Mouse (Mus musculus) embryonic facial prominence, embryonic 11.5 days (tissue): ENCODE measurements around the gene Rxra. TPM values are rescaled to one million over a fixed set of nuclear protein-coding genes. Genes with fewer than 3 reads are reported as not detected.

Source experiments
- ATAC-seq: fragments of 200-750 bp; cut with Nextera tagmentation; replicated peaks from 2 replicates; pipeline ENCODE4 v1.8.0; 2017; ENCODE audit warnings: low read depth; ENCODE audit not compliant: insufficient number of reproducible peaks, low FRiP score, low TSS enrichment
- DNase-seq: peaks from one replicate; pipeline ENCODE4 v3.0.0-alpha.2; 2015; ENCODE audit warnings: low spot score
- H3K27ac ChIP-seq: fragments of 300-500 bp; sonication (generic); replicated peaks from 2 replicates; pipeline ENCODE4 v1.5.1; 2014; ENCODE audit warnings: mild to moderate bottlenecking, low read depth, low read length, control low read depth
- H3K27me3 ChIP-seq: fragments of 300-500 bp; sonication (generic); 2 replicates; pipeline ENCODE4 v1.6.1; 2014; ENCODE audit warnings: mild to moderate bottlenecking, low read length, moderate library complexity, mixed read lengths; ENCODE audit not compliant: control insufficient read depth, insufficient read depth
- H3K36me3 ChIP-seq: fragments of 300-500 bp; sonication (generic); replicated peaks from 2 replicates; pipeline ENCODE4 v1.6.1; 2014; ENCODE audit warnings: low read depth, mild to moderate bottlenecking, low read length, moderate library complexity, mixed read lengths; ENCODE audit not compliant: control insufficient read depth, insufficient read depth
- H3K4me1 ChIP-seq: fragments of 300-500 bp; sonication (generic); 2 replicates; pipeline ENCODE4 v1.6.1; 2014; ENCODE audit warnings: low read length, mixed read lengths; ENCODE audit not compliant: control insufficient read depth, insufficient read depth
- H3K4me2 ChIP-seq: fragments of 300-500 bp; sonication (generic); 2 replicates; pipeline ENCODE4 v1.6.1; 2014; ENCODE audit warnings: low read depth, mild to moderate bottlenecking, control low read depth, low read length, moderate library complexity
- H3K4me3 ChIP-seq: fragments of 300-500 bp; sonication (generic); 2 replicates; pipeline ENCODE4 v1.5.1; 2014; ENCODE audit warnings: low read depth, low read length, control low read depth
- H3K9ac ChIP-seq: fragments of 300-500 bp; sonication (generic); replicated peaks from 2 replicates; pipeline ENCODE4 v1.6.1; 2014; ENCODE audit warnings: mild to moderate bottlenecking, control low read depth, low read length
- H3K9me3 ChIP-seq: fragments of 300-500 bp; sonication (generic); replicated peaks from 2 replicates; pipeline ENCODE4 v1.6.1; 2016; ENCODE audit warnings: mild to moderate bottlenecking, low read length, inconsistent platforms, mixed read lengths; ENCODE audit not compliant: control insufficient read depth
- WGBS: fragments of 180-500 bp; shearing (Covaris S2); extraction: QIAGEN DNeasy Blood & Tissue Kit; methylation state at CpG from one replicate; pipeline ENCODE4 v1.1.7; 2014; 5-methylcytosine and 5-hydroxymethylcytosine counted together
- polyA plus RNA-seq: library from polyadenylated mRNA; unstranded; fragments of >200 nt; fragmentation: Nextera tagmentation; extraction: Ambion mirVana; gene quantifications from 2 replicates; pipeline ENCODE4 v1.2.1, GENCODE M21; 2014

Gene Rxra
- polyA plus RNA-seq, 1 experiment from 2014 or later = 7.6 TPM

DNA sequence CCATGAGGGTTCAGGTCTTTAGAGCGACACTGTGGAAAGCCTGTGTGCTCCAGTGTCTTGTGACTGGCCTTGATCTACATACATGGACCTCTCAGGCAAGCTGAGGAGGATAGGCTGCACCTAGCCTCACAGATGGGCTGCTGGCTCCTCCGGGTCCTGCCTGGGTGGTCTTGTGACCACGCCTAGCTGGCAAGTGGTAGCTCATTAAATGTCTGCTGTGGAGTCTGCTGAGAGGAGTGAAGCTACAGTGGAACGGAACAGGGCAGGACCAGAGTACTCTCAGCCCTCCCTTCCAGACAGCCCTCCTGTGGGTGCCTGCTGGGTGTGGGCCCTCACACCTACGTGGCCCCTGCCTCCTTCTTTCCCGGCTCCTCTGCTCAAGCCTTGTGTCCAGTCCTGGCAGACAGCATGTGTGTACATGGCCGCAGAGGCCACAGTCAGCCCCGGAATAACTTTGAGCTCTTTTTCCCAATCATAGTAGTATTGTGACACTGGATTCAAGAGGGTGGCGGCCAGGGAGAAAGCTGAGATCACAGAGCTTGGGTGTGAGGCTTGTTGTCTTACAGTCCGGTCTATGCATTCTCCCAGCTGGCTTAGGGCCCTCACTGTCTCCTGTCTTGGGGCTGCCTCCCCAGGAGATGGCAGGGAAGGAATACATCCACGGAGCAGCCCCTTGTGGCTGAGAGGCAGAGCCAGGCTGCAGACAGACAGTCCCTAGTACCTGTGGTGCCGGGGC, 74.3 kb downstream of the Rxra start:
- no peaks in the 10 kb centered on the region for H3K9me3 ChIP-seq
- H3K36me3 ChIP-seq = peaks cover 5% of the 10 kb centered on the region
- no peak overlapping the region for H3K9ac ChIP-seq
- H3K27me3 ChIP-seq = no peaks in the 10 kb centered on the region
- ATAC-seq (no peak), DNase-seq (no peak)
- WGBS = 78% methylated on average over 12 of the region's 12 CpGs
- H3K27ac ChIP-seq = no peak overlapping the region
- H3K4me2 ChIP-seq = no peak overlapping the region
- H3K4me3 ChIP-seq = no peak overlapping the region
- H3K4me1 ChIP-seq = peaks cover 4% of the 10 kb centered on the region

DNA sequence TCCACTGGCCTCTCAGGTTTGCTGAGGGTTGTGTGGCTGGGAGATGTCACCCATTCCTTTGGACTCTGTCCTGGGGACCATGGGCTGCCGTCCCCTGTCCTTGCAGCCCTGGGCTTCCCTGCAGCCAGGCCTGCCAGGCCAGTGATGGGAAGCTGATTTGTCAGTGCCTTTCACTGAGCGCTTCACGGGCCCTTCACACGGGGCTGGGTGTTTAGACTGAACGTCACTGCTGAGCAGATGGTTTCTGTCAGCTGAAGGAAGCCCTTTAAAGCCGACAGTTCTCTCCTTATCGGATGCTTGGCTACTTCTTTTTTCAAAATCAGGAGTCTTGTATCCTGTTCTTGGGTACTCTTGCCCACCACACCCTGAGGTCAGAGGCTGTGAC, 74.9 kb downstream of the Rxra start:
- no peak for ATAC-seq
- Histone ChIP-seq H3K27me3 (no peaks in the 10 kb centered on the region), H3K36me3 (peaks cover 5% of the 10 kb centered on the region), H3K9ac (no peak overlapping the region), H3K4me1 (no peaks in the 10 kb centered on the region), H3K27ac (no peak overlapping the region), H3K4me3 (no peak overlapping the region), H3K9me3 (no peaks in the 10 kb centered on the region), H3K4me2 (no peak overlapping the region)
- 70% methylated on average over 7 of the region's 7 CpGs for WGBS
- no peak for DNase-seq

DNA sequence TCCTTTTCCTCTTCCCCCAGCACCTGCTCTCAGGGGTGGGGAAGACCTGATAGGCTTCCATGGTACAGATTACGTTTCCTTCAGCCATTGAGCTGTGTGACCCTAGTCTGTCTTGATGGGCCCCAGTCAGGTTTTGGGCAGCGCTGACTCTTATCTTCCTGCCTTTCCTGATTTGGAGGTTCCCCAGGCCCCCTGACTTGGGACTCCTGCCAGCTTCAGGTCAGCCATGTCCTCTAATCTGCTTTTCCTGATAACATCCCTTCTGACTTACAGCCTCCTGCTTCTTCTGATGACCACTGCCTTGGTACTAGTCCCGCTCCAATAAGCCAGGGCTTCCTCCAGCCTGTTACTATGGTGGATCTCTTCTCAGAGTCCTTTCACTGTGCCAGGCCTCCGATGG, 75.6 kb downstream of the Rxra start:
- Histone ChIP-seq H3K36me3 (peaks cover 5% of the 10 kb centered on the region), H3K27ac (no peak overlapping the region), H3K4me2 (no peak overlapping the region), H3K9ac (no peak overlapping the region), H3K4me3 (no peak overlapping the region), H3K9me3 (no peaks in the 10 kb centered on the region), H3K4me1 (no peaks in the 10 kb centered on the region), H3K27me3 (no peaks in the 10 kb centered on the region)
- 92% methylated on average over 4 of the region's 4 CpGs for WGBS
- DNase-seq (no peak), ATAC-seq (no peak)

DNA sequence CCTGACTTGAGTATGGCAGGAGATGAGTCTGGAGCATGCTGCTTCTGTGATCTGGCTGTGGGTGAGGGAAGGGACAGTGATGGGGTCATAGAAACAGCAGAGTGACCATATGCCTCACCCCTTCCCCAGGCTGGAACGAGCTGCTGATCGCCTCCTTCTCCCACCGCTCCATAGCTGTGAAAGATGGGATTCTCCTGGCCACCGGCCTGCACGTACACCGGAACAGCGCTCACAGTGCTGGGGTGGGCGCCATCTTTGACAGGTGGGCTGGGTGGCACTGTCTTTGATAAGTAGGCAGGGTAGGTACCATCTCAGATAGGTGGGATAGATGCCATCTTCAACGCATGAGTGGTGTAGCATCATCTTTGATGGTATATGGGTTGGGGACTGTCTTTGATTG, 77.9 kb downstream of the Rxra start:
- peaks cover 5% of the 10 kb centered on the region for H3K36me3 ChIP-seq
- peaks cover 1% of the 10 kb centered on the region for H3K4me1 ChIP-seq
- H3K9me3 ChIP-seq = no peaks in the 10 kb centered on the region
- no peak overlapping the region for H3K4me2 ChIP-seq
- no peaks in the 10 kb centered on the region for H3K27me3 ChIP-seq
- no peak overlapping the region for H3K4me3 ChIP-seq
- no peak overlapping the region for H3K9ac ChIP-seq
- WGBS = 96% methylated on average over 9 of the region's 9 CpGs
- no peak for DNase-seq
- no peak overlapping the region for H3K27ac ChIP-seq
- no peak for ATAC-seq

DNA sequence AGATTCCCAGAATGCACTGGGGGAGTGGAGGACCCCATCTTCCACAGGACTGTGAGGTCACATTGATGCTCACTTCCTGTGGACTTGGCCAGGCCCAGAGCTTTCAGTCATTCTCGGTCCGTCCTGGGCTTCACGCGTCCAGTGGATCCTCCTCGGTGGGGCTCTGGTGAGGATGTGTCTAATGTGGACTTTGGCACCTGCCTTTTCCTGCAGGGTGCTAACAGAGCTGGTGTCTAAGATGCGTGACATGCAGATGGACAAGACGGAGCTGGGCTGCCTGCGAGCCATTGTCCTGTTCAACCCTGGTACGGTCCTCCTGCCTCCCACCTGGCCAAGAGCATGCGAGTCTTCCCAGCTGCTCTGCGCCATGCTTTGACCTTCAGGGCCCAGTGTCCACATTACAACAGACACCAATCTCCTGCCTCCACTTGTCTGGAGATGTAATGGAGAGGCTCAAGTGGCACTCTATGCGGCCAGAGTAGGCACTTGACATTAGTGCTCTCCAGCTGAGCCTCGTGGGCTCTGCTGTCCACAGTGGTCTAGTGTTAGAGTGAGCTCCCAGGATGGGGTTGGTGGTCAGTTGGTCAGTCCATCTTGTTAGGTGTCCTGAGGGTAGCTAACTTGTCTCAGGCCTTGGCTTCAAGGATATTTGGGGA, 79.9 kb downstream of the Rxra start:
- DNase-seq (no peak), ATAC-seq (no peak)
- Histone ChIP-seq H3K27ac (no peak overlapping the region), H3K27me3 (no peaks in the 10 kb centered on the region), H3K9me3 (no peaks in the 10 kb centered on the region), H3K4me3 (no peak overlapping the region), H3K36me3 (peaks cover 2% of the 10 kb centered on the region; the same call in 1 of the 2 replicates), H3K4me1 (peaks cover 5% of the 10 kb centered on the region), H3K9ac (no peak overlapping the region), H3K4me2 (no peak overlapping the region)
- 91% methylated on average over 13 of the region's 13 CpGs for WGBS

DNA sequence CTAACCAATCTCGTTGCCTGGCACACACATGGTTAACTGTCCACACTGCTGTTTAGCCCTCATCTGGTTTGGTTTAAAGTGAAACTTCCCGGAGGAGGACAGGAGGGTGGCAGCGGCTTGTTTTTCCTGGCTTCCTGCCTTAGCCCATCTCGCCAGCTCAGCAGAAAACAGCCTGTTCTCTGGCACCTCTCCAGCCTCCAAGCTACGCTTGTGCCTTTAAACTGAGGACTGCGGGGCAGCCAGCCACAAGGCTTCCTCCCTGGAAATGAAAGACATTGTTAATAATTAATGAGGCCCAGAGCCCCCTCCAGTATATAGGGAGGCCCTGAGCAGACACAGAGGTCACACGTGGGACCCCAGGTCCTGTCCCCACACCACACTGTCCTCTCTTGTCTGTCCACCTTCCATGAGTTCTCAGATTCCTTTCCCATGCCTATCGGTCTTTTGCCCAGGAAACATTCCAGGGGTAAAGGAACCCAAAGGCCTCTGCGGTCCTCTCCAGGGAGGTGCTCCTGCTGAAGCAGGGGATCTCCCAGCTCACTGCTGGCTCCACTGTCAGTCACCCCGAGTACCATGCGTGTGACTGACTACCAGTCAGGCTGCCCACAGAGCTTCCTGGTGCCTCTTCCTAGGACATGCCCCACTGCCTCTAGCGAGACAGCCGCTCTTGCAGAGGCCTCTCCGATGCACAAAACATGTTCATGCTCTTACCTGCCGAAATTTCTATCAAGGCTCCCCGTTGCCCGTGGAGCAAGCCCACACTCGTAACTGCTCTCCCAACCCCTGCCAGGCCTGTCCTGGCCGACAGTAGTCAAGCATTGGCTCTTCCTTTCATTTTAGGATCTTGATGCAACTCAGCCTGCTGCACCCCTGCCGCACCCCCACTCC, 82.4 kb downstream of the Rxra start:
- H3K4me1 ChIP-seq = peaks cover 7% of the 10 kb centered on the region
- no peak overlapping the region for H3K4me2 ChIP-seq
- 37% methylated on average over 20 of the region's 20 CpGs for WGBS
- DNase-seq (peak; percentile 82), ATAC-seq (peak; percentile 61)
- no peaks in the 10 kb centered on the region for H3K27me3 ChIP-seq
- peak overlapping the region; percentile 78 for H3K27ac ChIP-seq
- peaks cover 2% of the 10 kb centered on the region; the same call in 1 of the 2 replicates for H3K36me3 ChIP-seq
- H3K9ac ChIP-seq = no peak overlapping the region
- no peak overlapping the region for H3K4me3 ChIP-seq
- no peaks in the 10 kb centered on the region for H3K9me3 ChIP-seq

DNA sequence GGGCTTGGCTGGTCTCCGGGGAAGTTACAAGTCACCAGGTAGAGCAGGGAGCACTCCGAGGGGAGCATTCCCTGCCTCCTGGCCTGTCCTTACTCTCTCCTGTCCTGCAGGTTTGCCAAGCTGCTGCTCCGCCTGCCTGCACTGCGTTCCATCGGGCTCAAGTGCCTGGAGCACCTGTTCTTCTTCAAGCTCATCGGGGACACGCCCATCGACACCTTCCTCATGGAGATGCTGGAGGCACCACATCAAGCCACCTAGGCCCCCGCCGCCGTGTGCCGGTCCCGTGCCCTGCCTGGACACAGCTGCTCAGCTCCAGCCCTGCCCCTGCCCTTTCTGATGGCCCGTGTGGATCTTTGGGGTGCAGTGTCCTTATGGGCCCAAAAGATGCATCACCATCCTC, 83.2 kb downstream of the Rxra start:
- Histone ChIP-seq H3K9ac (no peak overlapping the region), H3K4me3 (no peak overlapping the region), H3K4me2 (no peak overlapping the region), H3K36me3 (peaks cover 2% of the 10 kb centered on the region; the same call in 1 of the 2 replicates), H3K27me3 (no peaks in the 10 kb centered on the region), H3K27ac (peak overlapping the region; percentile 78), H3K9me3 (no peaks in the 10 kb centered on the region), H3K4me1 (peaks cover 14% of the 10 kb centered on the region)
- WGBS = 93% methylated on average over 14 of the region's 14 CpGs
- ATAC-seq (no peak), DNase-seq (no peak)
